Mouse (Mus musculus): Measurements from ENCODE around the gene Rtel1.

- TF ChIP-seq MAX (IDR thresholded peaks at IDR 0.05) (no peak), CTCF (IDR thresholded peaks at IDR 0.05; ENCODE audit: control insufficient read depth, insufficient read depth, insufficient read length) (no peak), MYOG (IDR thresholded peaks at IDR 0.05; ENCODE audit: control insufficient read depth, extremely low read depth, insufficient read length) (no peak), CEBPB (IDR thresholded peaks at IDR 0.05; ENCODE audit: low read depth) (no peak), FOSL1 (IDR thresholded peaks at IDR 0.05; ENCODE audit: insufficient read depth, low read length, poor library complexity, severe bottlenecking) (no peak), USF1 (IDR thresholded peaks at IDR 0.05; ENCODE audit: low read depth) (no peak), MYOD1 (IDR thresholded peaks at IDR 0.05; ENCODE audit: control insufficient read depth, insufficient read length, low read depth) (no peak)
Measured at GRCm38 (mm10) chr2:181365655-181366075, 46.1 kb downstream of the Rtel1 start.
